Mouse (Mus musculus) lung, postnatal 10 days (tissue): Measurements from ENCODE around the gene Selplg.

Experiments
- DNase-seq: peaks from one replicate; pipeline ENCODE4 v3.0.0; 2021

Selplg gene

DNA sequence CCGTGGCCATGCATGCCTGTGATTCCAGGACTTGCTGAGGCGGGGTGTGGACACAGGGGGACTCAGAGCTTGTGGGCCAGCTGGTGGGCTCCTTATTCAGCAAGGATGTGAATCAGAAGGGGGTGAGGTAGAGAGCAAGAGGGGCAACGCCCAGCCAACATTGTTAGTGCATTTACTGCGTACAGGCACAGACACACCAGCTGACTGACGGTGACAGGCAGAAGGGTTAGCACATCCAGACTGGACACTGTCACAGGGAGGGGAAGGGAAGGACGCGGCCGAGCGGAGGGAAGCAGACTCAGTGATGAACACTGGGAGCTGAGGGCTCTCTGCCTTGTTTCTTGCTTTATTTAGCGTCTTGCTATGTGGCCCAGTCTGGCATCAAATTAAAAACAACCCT, 21.1 kb upstream of the Selplg start:
- no peak for DNase-seq

DNA sequence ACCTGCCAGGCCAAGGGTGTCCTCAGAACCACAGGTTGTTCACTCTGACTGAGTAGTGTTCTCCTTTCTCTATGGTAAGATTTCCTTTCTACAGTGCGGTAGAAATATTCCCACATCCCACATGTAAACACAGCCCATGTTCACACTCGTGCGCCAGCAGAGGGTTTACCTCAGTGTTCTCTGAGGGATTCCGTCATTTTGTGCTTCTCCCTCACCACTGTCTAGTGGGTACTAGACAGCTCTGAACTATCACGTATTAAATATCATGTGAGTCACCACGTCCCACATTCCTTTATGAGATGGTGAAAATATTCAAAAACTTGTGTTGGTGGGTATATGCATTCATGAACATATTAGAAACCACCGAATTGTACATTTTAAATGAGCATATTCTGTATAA, 20.0 kb upstream of the Selplg start:
- no peak for DNase-seq

DNA sequence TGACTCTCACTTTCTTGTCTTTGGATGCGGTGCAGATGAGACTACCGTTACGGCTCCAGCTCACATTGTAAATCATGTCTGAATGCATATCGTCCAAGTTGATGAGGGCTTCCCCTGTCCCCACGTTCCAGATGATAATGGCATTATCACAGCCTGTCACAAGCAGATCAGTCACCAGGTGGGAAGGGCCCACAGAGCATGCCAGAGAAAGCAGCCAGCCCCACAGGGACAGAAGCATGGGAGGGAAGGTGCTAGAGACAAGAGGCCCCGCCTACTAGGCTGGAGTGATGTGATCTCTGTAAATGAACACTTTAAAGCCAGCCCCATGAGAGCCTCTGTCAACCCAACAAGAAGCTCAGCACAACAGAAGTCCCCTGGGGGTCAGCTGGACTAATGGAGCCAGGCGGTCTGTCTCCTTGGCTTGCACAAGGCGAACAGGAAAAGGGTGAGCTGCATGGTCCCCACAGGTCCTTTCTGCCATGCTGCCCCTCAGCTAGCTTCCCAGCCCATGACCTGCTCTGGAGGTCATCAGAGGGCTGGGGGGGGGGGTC, 18.3 kb upstream of the Selplg start:
- no peak for DNase-seq

DNA sequence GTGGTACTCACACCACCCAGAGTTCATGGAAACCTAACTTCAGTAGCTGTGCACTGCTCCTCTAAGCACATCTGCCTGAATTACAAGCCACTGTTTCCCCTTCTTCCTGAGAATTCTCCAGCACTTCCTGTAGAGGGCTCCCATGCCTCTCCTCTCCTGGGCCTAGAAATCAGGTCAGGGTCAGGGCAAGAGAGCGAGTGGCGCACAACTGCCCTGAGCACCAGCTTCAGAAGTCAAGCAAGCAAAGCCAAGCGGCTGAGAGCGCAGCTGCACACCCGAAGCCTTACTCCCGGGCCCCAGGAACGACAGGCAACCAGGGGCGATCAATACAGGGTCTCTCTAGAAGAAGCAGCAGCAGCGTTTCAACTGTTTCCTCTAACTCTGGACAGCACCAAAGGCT, 15.2 kb upstream of the Selplg start:
- no peak for DNase-seq

DNA sequence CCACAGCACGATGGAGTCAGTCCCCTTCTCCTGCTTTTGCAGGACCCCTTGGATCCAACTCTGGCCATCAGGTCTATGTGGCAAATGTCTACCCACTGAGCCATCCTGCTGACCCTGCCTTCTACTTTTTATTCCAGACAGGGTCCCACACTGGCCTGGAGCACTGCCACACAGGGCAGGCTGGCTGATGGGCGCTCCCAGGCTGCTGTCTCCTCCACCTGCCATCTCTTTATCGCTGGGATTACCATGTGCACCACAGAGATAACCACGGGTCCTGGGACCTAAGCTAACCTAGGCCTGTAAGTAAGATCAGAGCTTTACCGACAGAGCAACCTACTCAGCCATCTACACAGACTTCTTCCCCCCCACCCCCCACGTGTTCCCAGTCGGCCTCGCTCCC, 14.2 kb upstream of the Selplg start:
- DNase-seq, result no peak

DNA sequence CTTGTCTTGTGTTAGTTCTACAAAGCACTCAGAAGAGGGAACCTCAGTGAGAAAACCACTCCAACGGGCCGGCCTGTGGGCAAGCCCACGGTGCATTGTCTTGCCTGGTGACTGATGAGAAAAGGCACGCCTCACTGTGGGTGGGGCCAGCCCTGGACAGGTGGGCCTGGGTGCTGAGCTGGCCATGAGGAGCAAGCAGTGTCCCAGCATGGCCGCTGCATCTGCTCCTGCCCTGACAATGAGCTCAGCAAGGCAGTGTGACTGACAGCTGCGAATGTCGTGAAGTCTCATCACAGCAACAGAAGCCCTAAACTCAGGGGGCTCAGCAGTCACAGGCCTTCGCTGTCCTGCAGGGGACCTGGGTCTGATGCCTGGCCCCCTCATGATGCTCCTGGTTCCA, 13.2 kb upstream of the Selplg start:
- DNase-seq, result no peak

DNA sequence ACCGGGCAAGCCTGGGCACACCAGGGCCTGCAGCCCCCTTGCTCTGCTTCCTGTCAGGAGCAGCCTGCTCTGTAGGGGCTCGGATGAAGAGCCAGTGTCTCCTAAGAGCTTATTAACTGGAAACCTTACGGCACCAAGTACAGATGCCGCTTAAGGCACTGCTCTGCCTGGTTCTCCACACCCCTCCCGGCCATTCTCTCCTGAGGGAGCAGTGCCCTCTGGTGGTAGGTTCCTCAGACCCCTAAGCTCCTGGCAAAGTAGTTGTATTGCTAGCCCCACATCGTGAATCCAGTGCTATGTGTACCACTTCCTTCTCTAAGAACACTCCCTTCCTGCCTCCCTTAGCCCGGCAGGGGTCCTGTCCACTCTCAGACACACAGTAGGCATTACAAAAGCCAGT, 12.3 kb upstream of the Selplg start:
- peak; percentile 89 for DNase-seq

DNA sequence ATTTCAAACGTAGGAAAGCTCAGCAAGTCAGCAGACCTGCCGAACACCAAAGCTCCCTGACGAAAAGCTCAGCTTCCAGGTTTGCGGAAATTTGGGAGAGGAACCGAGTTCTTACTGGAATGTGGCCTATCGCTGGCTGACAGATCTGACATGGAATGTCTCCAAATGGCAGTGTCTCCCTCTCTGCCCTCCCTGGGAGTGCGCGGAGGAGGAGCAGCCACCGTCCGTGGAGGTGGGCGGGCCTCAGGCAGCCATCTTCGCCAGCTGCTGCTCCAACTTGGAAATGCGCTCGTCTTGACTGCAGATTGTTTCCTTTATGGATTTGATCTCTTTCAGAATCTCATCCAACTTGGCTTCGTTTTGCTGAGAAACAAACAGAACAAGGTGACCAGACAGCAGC, 11.7 kb upstream of the Selplg start:
- peak; percentile 74 for DNase-seq

DNA sequence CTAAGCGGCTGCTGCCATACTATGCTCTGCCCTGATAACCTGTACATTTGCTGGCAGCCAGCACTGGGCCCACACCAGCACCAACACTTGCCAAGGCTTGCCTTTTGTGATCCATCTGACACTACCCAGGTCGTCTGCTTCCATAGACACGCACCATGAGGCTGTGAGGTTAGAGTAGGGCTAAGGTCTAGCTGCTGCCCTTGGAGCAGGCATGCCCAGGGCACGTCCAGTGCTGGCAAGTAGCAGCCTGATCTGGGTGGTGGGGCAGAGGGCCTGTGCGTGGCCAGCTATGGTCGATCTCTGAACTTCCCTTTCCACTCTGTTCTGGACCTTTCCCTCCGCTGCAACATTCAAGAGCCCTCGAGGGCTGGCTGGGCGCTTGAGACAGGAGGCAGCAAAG, 10.5 kb upstream of the Selplg start:
- no peak for DNase-seq

DNA sequence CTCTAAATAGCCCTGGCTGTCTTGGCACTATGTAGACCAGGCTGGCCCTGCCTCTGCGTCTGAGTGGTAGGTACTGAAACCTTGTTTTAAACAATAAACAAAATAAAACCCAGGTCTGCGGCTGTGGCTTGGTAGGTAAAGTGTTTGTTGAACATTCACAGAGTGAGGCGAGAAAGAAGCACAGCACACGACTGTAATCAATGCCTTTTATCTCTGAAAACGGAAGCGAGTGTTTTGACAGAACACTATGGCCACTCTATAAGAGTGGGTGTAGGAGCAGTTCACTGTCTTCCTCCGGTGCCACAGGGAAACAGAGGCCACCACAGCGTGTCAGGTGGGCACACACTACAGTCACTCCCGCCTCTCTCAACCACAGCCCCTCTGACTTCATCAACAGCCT, 9.8 kb upstream of the Selplg start:
- DNase-seq, result no peak

DNA sequence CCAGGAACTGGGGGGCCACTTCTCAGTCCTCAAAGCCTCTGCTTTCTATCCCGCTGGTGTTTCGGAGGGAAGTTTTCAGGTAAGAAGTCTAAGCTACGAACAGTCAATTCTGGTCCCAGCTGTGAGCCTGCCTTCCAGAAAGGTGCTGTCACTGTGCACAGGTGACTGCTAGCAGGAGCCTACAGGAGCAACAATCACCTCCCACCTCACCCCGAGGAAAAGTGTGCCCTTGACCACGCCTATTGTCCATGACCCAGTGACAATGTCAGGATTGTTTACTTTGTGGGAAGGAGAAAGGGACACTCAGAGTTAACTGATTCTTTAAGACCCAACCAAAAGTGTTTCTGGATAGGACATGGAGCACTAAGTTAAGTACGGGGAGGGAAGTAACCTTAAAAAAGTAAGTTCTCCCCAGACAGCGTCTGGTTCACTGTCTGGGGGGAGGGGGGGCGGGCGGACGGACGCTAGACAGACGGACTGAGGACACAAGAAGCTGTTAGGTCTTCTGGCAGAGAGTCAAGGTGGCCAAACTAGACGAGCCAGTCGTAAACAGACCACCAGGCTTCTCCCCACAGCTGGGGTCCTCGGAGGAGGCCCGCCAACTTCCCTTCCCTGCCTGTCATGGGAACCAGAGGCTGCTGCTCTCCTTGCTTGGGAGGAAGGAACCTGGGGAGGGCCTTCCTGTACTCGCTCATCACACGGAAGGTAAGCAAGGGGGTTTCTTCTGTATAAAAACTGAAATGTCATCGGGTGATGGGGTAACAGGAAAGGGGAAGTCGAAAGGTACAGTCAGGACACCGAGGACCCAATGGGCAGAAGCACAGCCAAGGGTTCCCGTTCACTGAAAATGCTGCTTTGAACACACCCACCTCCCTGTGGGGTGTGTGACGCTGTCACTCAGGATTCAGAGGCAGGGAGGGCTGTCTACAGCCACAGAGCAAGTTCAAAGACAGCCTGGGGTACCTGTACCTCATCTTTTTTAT, 9.1 kb upstream of the Selplg start:
- DNase-seq, result no peak

DNA sequence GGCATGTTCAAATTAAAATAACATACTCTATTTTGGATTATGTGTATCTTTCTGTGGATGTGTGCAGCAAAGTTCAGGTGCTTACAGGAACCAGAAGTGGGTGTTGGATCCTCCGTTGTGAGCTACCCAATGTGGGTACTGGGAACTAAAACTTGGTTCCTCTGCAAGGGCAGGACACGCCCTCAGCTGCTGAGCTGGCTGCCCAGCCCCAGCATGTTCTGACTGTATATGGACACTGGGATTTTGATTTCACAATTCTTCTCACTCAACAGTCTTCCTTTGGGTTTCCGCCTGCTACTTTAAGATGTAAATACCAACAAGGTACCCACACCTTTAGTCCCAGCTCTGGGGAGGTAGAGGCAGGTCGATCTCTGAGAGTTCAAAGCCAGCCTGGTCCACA, 8.0 kb upstream of the Selplg start:
- DNase-seq, result no peak

DNA sequence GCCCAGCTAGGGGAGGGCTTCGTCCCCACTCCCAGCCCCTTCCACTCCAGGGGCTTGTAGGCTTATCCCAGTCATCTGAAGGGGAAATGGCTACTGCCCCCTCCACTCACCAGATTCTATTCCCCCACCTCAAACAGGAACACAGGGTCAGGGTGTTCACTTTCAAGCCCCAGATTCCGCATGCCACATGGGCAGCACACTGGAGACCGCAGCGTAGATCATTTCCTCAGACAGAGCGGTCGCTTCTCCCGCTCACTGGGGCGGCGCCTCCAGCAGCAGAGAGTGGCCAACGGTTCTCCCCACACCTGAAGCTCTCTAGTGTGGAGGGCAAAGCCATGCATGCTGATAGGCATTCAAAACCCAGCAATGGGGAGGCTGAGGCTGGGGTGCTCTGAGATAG, 4.5 kb upstream of the Selplg start:
- no peak for DNase-seq

DNA sequence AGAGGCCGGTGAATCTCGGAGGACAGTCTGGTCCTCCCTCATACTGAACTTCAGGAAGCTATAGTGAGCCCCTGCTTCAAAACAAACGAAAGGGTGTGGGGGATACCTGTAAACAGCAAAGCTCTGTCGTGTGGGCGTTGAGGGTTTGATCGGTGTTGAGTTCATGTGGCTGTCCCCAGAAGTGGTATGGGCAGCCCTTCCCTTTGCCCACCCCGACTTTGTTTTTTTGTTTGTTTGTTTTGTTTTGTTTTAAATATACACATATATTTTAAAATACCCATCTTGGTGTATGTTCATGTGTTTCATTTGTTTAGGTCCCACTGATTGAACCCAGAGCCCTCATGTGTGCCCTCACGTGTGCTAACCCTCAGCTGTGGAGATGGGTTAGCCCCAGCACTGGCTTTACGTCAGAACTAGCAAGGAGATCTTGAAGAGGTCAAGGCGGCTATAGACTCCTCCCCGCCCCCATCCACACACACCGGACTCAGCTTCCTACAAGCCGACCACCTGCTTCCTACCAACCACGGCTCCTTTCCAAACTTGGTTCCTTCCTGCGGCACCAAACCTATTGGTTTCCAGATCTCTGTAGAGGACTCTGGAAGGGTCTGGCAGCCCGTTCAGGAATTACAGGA, 988 bp upstream of the Selplg start:
- no peak for DNase-seq

DNA sequence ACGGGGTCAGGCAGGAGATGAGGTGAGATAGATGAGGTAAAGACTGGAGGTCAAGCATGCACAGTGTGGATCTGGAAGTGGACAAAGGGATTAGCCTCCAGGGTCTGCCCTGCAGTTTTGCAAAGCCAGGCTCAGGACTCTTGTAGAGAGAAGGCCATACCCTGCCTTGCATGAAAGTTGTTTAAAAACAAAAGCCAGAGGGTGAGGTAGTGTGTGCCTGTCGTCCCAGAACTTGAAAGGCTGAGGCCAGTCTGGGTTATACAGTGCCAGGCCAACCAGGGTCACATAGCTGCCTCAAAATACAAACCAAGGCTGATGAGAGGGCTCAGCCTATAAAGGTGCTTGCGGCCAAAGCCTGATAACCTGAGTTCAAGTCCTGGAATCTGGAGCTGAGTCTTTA, 703 bp downstream of the Selplg start:
- no peak for DNase-seq

DNA sequence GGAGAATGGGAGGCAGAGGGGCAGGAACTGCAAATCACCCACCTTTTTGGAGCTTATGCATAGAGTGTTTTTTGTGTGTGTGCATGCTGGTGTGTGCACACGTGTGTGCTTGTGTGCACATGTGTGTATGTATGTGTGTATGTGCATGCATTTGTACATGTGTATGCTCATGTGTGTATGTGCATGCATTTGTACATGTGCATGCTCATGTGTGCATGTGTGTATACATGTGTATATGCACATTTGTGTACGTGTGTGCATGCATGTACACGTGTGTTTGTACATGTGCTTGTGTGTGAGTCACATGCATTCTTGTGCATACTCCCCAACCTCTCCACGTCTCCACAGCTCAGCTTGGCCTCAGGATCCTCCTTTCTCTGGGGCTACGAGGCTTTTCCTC, 1.6 kb downstream of the Selplg start:
- DNase-seq, result no peak

DNA sequence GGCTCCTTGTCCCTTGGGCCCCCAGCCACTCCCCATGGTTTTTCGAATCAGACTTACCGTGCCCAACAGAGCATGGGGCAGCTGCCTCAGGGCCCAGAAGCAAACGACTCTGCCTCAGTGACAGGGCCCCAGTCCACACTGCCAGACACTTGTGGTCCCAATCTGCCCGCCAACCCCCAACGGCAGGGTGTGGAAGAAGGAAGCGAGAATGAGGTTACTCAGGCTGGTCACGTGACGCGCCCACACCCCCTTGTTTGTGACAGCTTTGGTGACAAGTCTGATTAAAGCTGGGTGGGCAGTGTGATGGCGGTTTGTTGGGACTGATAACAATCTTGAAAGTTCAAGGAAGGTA, 2.2 kb downstream of the Selplg start:
- DNase-seq, result peak; percentile 66

DNA sequence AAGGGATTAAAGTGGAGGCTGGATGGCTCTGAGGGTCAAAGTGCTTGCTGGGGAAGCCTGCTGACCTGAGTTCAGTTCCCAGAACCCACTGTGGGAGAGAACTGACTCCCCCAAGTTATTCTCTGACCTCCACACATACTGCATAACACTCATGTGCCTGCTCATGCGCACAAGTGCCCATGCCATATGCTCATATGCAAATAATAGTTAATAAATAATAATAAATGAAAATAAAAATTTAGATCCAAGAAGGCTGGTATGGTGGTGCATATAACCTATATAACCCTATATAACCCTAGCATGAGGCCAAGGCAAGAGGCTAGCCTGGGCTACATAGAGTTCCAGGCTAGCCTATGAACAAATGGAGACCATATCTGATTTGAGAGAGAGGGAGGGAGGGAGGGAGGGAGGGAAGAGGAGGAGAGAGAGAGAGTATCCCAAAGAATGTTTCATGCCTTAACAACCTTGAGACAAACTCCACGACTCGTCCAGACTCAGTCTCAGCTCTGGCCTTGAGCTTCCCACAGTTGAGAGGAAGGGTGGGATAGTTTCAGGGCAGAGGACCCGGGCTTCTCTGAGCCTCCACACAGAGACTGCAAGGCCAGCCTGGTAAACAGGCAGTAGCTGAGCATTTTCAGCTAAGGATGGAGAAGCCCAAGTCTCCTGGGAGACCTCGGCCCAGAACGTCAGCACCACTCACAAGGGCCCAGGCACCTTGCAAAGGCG, 2.7 kb downstream of the Selplg start:
- no peak for DNase-seq

DNA sequence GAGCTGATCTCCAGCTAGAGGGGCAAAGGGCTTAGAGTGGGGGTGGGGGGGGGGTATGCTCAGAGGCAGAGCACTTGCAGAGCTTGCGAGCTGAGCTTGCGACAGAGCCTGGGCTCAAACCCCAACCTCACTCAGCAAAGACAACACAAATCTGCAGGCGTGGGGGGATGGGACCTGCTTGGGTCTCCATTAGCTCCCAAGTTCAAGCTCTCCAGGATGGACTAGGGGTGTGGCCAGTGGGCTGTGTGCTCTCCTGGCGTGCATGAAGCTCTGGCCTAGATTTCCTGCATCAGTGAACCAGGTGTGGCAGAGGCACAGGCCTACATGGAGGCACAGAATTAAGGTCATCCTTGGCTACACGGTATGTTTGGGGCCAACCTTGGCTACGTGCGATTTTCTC, 4.0 kb downstream of the Selplg start:
- DNase-seq, result no peak

DNA sequence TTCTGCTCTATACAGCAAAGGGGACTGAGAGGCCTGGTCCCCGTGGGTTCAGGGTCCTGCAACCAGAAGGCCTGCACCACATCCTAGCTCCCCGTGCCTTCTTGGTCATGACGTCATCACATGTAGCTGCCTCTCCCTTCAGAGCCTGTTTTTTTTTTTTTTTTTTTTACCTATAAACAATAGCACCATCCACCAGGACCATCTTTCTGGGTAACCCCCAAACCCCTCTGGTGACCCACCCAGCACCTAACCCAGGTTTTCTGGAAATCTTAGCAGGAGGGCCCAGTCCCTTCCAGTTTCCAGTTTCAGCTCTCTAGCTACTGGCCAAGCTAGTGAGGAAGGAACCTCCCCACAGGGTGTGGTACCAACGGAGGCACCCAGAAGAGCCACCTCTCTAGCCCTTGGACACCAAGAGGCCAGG, 4.4 kb downstream of the Selplg start:
- no peak for DNase-seq

DNA sequence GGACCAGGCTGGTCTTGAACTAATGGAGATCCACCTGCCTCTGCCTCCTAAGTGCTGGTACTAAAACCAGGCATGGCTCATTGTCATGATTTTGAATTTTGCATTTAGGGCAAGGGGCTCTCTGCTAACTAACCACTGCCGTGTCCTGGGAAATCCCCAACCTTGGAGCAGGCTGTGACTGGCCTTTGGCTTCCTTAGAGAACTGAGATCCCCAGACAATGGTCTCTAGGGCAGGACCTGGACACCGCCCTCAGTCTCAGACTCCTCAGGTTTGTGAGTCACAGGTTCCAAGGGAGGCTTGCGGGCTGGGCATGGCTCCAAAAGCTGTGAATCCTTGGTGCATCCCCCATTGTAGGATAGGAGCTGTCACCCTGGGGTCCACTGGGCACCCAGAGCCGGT, 5.8 kb downstream of the Selplg start:
- no peak for DNase-seq

DNA sequence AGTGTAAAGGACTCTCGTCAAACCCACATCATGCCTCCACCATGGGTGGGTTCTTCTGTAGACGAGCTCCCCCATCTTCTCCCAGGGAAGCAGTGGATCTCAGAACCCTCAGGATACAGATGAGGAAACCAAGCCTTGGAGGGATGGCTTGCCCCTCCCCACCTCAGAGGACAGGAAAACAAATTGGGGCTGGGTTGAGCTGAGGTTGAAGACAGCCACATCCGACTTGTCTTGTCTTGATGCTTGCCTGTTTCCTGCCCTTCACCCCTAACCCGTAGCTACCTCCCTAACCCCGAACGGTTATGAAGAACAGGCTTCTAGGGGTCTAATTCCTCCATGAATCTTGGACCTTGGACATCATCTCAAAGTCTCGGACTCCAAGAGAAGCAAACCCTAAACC, 6.9 kb downstream of the Selplg start:
- no peak for DNase-seq

DNA sequence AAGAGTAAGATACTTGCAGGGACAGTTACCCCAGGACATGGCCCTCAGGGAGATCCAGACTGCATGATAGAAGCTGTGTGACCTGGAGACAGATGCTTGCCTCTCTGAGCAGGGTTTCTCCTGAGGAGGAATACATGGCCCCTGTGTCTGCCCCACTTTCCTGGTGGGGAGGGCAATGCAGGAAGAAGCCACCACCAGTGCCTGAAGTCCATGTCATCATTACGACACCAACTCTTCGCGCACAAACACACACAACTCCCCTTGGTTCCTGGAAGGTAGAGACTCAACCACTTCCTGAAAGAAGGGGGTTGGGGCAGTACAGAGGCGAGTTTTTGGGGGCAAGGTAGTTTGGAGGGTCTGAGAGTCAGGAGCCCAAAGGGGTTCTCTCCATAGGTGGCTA, 8.2 kb downstream of the Selplg start:
- no peak for DNase-seq

DNA sequence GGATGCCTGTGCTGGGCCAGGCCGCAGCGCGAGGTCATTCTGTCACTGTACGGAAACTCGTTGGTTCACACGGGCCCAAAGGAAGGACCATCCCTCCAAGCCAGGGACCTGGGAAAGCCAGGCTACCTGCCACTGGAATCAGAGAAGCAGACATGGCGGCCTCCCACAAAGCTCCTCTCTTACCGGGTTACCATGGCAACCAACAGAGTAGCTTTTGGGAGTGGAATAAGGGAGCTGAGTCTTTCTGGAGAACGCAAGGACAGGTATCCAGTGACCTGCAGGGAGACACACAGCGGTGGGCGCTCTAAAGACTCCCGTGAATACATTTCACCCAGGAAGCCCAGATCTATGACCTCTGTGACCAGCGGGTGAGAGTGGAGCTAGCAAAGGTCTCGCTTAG, 13.9 kb downstream of the Selplg start:
- DNase-seq, result no peak
